Mouse (Mus musculus): ENCODE measurements around the gene Slc25a48. TPM values are rescaled to one million over a fixed set of nuclear protein-coding genes. Genes with fewer than 3 reads are reported as not detected.

The Slc25a48 gene
- polyA plus RNA-seq, 1 experiment from 2014 or later: not detected

DNA sequence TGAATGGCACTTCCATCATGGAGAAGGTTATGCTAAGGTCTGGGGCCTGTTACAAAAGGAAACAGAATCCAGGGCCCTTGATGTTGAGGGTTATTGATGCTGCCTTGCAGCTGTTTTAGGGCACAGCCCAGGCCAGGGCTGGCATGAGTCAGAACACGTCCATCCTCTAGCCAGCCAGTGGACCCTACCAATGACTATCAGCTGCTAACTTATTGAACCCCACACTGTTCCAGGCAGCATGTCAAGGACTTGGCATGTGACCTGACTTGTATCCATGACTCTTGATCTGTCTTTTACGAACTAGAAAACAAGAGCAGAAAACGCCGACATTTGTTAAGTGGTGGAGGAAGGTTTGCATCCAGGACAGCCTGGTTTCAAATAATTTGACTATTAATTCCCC lies 24.6 kb downstream of the Slc25a48 start:
- Histone ChIP-seq H3K9me3 (ENCODE audit: control insufficient read depth, low read length) (no peaks in the 10 kb centered on the region), H3K4me1 (ENCODE audit: control insufficient read depth, insufficient read depth, low read length) (no peaks in the 10 kb centered on the region), H3K27ac (replicated peaks; ENCODE audit: low read depth, low read length) (no peak overlapping the region), H3K27me3 (ENCODE audit: control insufficient read depth, insufficient read depth, low read length) (no peaks in the 10 kb centered on the region), H3K4me3 (ENCODE audit: low read depth, low read length) (no peak overlapping the region), H3K9ac (ENCODE audit: low read length) (no peak overlapping the region), H3K36me3 (ENCODE audit: control insufficient read depth, insufficient read depth, low read length) (no peaks in the 10 kb centered on the region), H3K4me2 (ENCODE audit: low read depth, severe bottlenecking) (no peak overlapping the region)
- no peak for ATAC-seq (ENCODE audit: insufficient number of reproducible peaks, low FRiP score, low TSS enrichment, low read depth)
- WGBS: 85% methylated on average over 4 of the region's 4 CpGs
- no peak for DNase-seq (ENCODE audit: low spot score)

DNA sequence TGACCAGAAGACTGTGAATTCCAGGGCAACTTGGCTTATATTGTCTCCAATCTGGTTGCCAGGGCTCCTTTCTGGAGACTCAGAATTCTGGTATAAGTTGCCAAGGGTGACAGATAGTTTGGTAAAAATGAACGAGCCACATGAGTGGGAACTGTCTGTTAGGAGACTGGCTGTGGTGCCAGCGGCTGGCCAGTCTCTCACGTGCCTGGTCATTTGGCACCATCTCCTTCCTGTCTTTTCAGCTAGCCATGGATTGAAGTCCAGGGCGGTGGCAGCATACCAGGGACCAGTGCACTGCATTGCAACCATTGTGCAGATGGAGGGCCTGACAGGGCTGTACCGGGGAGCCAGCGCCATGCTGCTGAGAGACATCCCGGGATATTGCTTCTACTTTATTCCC lies 25.1 kb downstream of the Slc25a48 start:
- Histone ChIP-seq H3K9me3 (ENCODE audit: control insufficient read depth, low read length) (no peaks in the 10 kb centered on the region), H3K27ac (replicated peaks; ENCODE audit: low read depth, low read length) (no peak overlapping the region), H3K4me2 (ENCODE audit: low read depth, severe bottlenecking) (no peak overlapping the region), H3K4me3 (ENCODE audit: low read depth, low read length) (no peak overlapping the region), H3K9ac (ENCODE audit: low read length) (no peak overlapping the region), H3K27me3 (ENCODE audit: control insufficient read depth, insufficient read depth, low read length) (no peaks in the 10 kb centered on the region), H3K4me1 (ENCODE audit: control insufficient read depth, insufficient read depth, low read length) (no peaks in the 10 kb centered on the region), H3K36me3 (ENCODE audit: control insufficient read depth, insufficient read depth, low read length) (no peaks in the 10 kb centered on the region)
- DNase-seq (ENCODE audit: low spot score): no peak
- 89% methylated on average over 7 of the region's 7 CpGs for WGBS
- ATAC-seq (ENCODE audit: insufficient number of reproducible peaks, low FRiP score, low TSS enrichment, low read depth): no peak

DNA sequence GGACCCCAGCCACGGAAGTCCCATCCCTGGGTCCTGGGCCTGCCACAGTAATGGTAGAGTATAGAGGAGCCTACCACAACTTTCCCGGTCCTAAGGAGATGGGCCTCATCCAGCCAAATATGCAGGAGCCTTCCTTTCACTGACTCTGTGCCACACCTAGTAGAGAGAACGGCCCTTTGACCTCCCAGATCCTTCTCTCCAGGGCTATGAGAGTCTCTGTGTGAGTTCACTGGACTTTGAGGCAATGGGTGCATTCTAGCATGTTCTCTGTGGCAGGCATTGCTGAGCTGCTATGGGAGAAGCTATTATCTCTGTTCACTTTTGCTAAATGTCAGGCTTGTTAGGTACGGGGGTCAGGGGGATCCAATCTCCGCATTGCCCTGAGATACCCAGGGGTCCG lies 25.6 kb downstream of the Slc25a48 start:
- Histone ChIP-seq H3K4me2 (ENCODE audit: low read depth, severe bottlenecking) (no peak overlapping the region), H3K4me3 (ENCODE audit: low read depth, low read length) (no peak overlapping the region), H3K27me3 (ENCODE audit: control insufficient read depth, insufficient read depth, low read length) (no peaks in the 10 kb centered on the region), H3K9me3 (ENCODE audit: control insufficient read depth, low read length) (no peaks in the 10 kb centered on the region), H3K36me3 (ENCODE audit: control insufficient read depth, insufficient read depth, low read length) (no peaks in the 10 kb centered on the region), H3K27ac (replicated peaks; ENCODE audit: low read depth, low read length) (no peak overlapping the region), H3K4me1 (ENCODE audit: control insufficient read depth, insufficient read depth, low read length) (no peaks in the 10 kb centered on the region), H3K9ac (ENCODE audit: low read length) (no peak overlapping the region)
- WGBS: 63% methylated on average over 6 of the region's 6 CpGs
- DNase-seq (ENCODE audit: low spot score): no peak
- ATAC-seq (ENCODE audit: insufficient number of reproducible peaks, low FRiP score, low TSS enrichment, low read depth): no peak

DNA sequence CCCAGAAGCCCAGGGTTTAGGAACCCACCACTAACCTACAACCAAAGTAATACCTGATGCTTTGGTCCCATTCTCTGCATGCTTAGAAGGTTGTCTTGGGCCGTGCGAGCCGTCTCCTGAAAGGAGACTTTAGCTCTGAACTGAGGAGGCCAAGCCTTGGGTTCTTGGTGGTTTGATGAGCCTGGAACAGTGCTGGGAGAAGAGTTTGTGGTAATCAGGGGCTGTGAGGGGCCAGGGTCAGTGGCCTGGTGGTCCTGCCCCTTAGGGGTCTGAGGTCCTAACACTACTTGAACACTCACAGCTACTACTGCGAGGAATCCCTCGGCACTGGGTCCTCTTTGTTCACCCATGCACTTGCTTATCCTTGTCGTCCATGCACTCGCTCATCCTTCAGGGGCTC lies 29.6 kb downstream of the Slc25a48 start:
- H3K36me3 ChIP-seq (ENCODE audit: control insufficient read depth, insufficient read depth, low read length): no peaks in the 10 kb centered on the region
- WGBS: 91% methylated on average over 7 of the region's 7 CpGs

DNA sequence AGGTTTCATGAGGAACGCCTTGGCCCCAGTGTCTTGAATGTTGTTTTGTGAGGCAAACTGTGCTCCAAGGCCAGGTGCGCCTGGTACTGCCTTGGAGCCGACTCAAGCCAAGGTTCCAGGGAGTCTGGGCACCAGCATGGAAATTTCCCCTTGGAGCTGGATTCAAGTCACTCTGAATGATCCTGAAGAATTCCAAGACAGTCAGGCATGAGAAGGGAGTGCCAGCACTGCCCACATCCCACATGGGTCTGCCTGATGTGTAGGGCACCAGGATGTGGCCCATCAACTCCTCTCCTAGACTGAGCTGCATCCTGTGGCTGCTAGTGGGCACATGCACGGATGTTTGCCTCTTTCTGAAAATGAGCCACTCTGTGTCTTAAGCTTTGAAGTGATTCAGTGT lies 30.4 kb downstream of the Slc25a48 start:
- no peaks in the 10 kb centered on the region for H3K9me3 ChIP-seq (ENCODE audit: control insufficient read depth, low read length)
- no peak overlapping the region for H3K27ac ChIP-seq (replicated peaks; ENCODE audit: low read depth, low read length)
- no peak overlapping the region for H3K9ac ChIP-seq (ENCODE audit: low read length)
- H3K4me1 ChIP-seq (ENCODE audit: control insufficient read depth, insufficient read depth, low read length): no peaks in the 10 kb centered on the region
- WGBS: 92% methylated on average over 4 of the region's 4 CpGs
- DNase-seq (ENCODE audit: low spot score) (no peak), ATAC-seq (ENCODE audit: insufficient number of reproducible peaks, low FRiP score, low TSS enrichment, low read depth) (no peak)
- no peaks in the 10 kb centered on the region for H3K27me3 ChIP-seq (ENCODE audit: control insufficient read depth, insufficient read depth, low read length)
- no peaks in the 10 kb centered on the region for H3K36me3 ChIP-seq (ENCODE audit: control insufficient read depth, insufficient read depth, low read length)
- no peak overlapping the region for H3K4me2 ChIP-seq (ENCODE audit: low read depth, severe bottlenecking)
- H3K4me3 ChIP-seq (ENCODE audit: low read depth, low read length): no peak overlapping the region

More for the DNA sequence above, 29.6 kb downstream of the Slc25a48 start:
- no peaks in the 10 kb centered on the region for H3K27me3 ChIP-seq (ENCODE audit: control insufficient read depth, insufficient read depth, low read length)
- DNase-seq (ENCODE audit: low spot score) (no peak), ATAC-seq (ENCODE audit: insufficient number of reproducible peaks, low FRiP score, low TSS enrichment, low read depth) (no peak)
- no peak overlapping the region for H3K27ac ChIP-seq (replicated peaks; ENCODE audit: low read depth, low read length)
- H3K9ac ChIP-seq (ENCODE audit: low read length): no peak overlapping the region
- H3K4me1 ChIP-seq (ENCODE audit: control insufficient read depth, insufficient read depth, low read length): no peaks in the 10 kb centered on the region
- H3K4me3 ChIP-seq (ENCODE audit: low read depth, low read length): no peak overlapping the region
- no peaks in the 10 kb centered on the region for H3K9me3 ChIP-seq (ENCODE audit: control insufficient read depth, low read length)
- no peak overlapping the region for H3K4me2 ChIP-seq (ENCODE audit: low read depth, severe bottlenecking)

DNA sequence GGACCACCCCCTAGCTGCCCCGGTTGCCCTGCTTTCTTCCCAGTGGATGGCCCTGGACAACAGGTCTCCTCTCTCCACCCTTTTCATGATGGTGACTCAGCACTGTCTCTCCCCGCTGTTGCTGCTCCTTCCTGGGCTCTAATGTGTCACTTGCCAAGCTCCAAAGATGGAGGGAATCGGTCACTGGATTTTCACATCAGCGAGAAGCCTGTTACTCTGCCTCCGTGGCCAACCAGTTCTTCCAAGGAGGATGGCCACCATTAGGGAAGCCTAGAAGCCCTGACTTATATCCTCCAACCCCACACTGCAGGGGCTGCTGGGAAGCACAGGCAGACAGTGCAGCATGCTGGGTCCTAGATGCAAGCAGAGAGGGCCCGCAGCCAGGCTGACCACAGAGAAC lies 33.1 kb downstream of the Slc25a48 start:
- no peak overlapping the region for H3K27ac ChIP-seq (replicated peaks; ENCODE audit: low read depth, low read length)
- no peak overlapping the region for H3K4me2 ChIP-seq (ENCODE audit: low read depth, severe bottlenecking)
- WGBS: 84% methylated on average over 6 of the region's 6 CpGs
- no peaks in the 10 kb centered on the region for H3K36me3 ChIP-seq (ENCODE audit: control insufficient read depth, insufficient read depth, low read length)
- no peaks in the 10 kb centered on the region for H3K27me3 ChIP-seq (ENCODE audit: control insufficient read depth, insufficient read depth, low read length)
- no peaks in the 10 kb centered on the region for H3K4me1 ChIP-seq (ENCODE audit: control insufficient read depth, insufficient read depth, low read length)
- no peak overlapping the region for H3K9ac ChIP-seq (ENCODE audit: low read length)
- no peak for ATAC-seq (ENCODE audit: insufficient number of reproducible peaks, low FRiP score, low TSS enrichment, low read depth)
- H3K4me3 ChIP-seq (ENCODE audit: low read depth, low read length): no peak overlapping the region
- H3K9me3 ChIP-seq (ENCODE audit: control insufficient read depth, low read length): no peaks in the 10 kb centered on the region
- no peak for DNase-seq (ENCODE audit: low spot score)

DNA sequence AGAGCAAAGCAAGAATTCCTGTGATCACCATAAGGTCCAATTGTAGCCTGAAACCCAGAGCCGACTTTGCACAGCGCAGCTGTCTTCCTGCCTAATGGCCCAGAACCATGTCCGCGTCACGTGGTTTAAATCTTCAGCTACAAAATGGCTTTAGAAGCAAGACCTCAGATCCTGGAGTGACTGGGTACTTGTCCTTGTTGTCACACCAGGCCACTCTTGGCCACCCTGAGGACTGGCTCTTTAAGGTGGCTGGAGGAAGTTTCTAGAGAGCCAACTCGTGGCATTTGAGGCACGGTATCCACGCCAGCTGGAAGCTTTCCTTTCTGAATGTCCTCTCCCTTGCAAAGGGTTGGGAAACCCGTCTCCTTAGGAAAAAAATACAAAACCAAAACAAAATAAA lies 33.8 kb downstream of the Slc25a48 start:
- H3K27me3 ChIP-seq (ENCODE audit: control insufficient read depth, insufficient read depth, low read length): no peaks in the 10 kb centered on the region
- WGBS: 82% methylated on average over 9 of the region's 9 CpGs
- H3K9ac ChIP-seq (ENCODE audit: low read length): no peak overlapping the region
- DNase-seq (ENCODE audit: low spot score) (no peak), ATAC-seq (ENCODE audit: insufficient number of reproducible peaks, low FRiP score, low TSS enrichment, low read depth) (no peak)
- H3K27ac ChIP-seq (replicated peaks; ENCODE audit: low read depth, low read length): no peak overlapping the region
- H3K4me2 ChIP-seq (ENCODE audit: low read depth, severe bottlenecking): no peak overlapping the region
- H3K36me3 ChIP-seq (ENCODE audit: control insufficient read depth, insufficient read depth, low read length): no peaks in the 10 kb centered on the region
- no peaks in the 10 kb centered on the region for H3K4me1 ChIP-seq (ENCODE audit: control insufficient read depth, insufficient read depth, low read length)
- H3K4me3 ChIP-seq (ENCODE audit: low read depth, low read length): no peak overlapping the region
- H3K9me3 ChIP-seq (ENCODE audit: control insufficient read depth, low read length): no peaks in the 10 kb centered on the region

DNA sequence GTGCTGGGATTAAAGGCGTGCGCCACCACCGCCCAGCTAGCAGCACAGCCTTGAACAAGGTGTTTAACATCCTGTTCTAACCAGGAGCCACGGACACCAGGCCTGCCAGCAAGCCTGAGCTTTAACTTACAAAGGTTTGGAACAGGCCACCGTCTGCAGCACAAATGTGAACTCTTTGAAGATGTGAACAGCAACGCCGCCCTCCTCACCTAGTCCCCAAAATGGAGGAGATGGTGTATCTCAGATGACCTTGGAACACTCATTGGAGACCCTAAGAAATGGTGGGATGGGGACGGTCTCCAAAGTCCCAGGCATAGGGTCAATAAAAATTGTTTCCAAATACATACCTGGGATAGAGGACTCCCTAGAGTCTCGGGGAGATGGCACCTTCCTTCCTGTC lies 34.5 kb downstream of the Slc25a48 start:
- H3K4me2 ChIP-seq (ENCODE audit: low read depth, severe bottlenecking): no peak overlapping the region
- H3K9me3 ChIP-seq (ENCODE audit: control insufficient read depth, low read length): no peaks in the 10 kb centered on the region
- no peak overlapping the region for H3K4me3 ChIP-seq (ENCODE audit: low read depth, low read length)
- H3K4me1 ChIP-seq (ENCODE audit: control insufficient read depth, insufficient read depth, low read length): no peaks in the 10 kb centered on the region
- H3K9ac ChIP-seq (ENCODE audit: low read length): no peak overlapping the region
- H3K36me3 ChIP-seq (ENCODE audit: control insufficient read depth, insufficient read depth, low read length): no peaks in the 10 kb centered on the region
- WGBS: 89% methylated on average over 9 of the region's 9 CpGs
- no peak overlapping the region for H3K27ac ChIP-seq (replicated peaks; ENCODE audit: low read depth, low read length)
- H3K27me3 ChIP-seq (ENCODE audit: control insufficient read depth, insufficient read depth, low read length): no peaks in the 10 kb centered on the region
- DNase-seq (ENCODE audit: low spot score) (no peak), ATAC-seq (ENCODE audit: insufficient number of reproducible peaks, low FRiP score, low TSS enrichment, low read depth) (no peak)

DNA sequence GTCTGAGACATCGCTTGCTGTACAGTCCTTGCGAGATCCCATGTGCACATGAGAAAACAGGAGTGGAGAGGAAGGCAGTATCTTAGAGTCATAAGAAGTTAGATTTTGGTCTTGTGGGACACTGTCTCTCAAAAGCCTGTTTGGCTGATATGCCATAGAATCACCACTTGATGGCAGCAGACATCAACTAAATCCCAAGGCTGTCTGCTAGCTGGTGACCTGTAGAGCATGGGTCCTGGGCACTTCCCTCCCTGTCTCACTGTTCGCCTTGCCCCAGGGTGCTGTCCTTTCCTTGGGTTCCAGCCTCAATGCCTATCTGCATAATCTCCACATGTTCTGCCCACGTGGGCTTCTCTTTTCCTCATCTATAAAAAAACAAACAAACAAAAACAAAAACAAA lies 37.2 kb downstream of the Slc25a48 start:
- no peaks in the 10 kb centered on the region for H3K27me3 ChIP-seq (ENCODE audit: control insufficient read depth, insufficient read depth, low read length)
- no peaks in the 10 kb centered on the region for H3K9me3 ChIP-seq (ENCODE audit: control insufficient read depth, low read length)
- H3K36me3 ChIP-seq (ENCODE audit: control insufficient read depth, insufficient read depth, low read length): no peaks in the 10 kb centered on the region
- H3K9ac ChIP-seq (ENCODE audit: low read length): no peak overlapping the region
- WGBS: 24% methylated on average over 4 of the region's 4 CpGs
- no peak for ATAC-seq (ENCODE audit: insufficient number of reproducible peaks, low FRiP score, low TSS enrichment, low read depth)
- H3K4me1 ChIP-seq (ENCODE audit: control insufficient read depth, insufficient read depth, low read length): no peaks in the 10 kb centered on the region
- peak; percentile 56 for DNase-seq (ENCODE audit: low spot score)
- H3K4me2 ChIP-seq (ENCODE audit: low read depth, severe bottlenecking): no peak overlapping the region
- no peak overlapping the region for H3K27ac ChIP-seq (replicated peaks; ENCODE audit: low read depth, low read length)
- no peak overlapping the region for H3K4me3 ChIP-seq (ENCODE audit: low read depth, low read length)
